Mouse (Mus musculus) forebrain, embryonic 11.5 days (tissue): ENCODE data around the gene Lyst. TPM values are rescaled to one million over a fixed set of nuclear protein-coding genes. Genes with fewer than 3 reads are reported as not detected.

Source experiments
- ATAC-seq: fragments of 200-750 bp; cut with Nextera tagmentation; replicated peaks from 2 replicates; pipeline ENCODE4 v1.8.0; 2017; ENCODE audit warnings: moderate TSS enrichment; ENCODE audit not compliant: low FRiP score
- DNase-seq: peaks from one replicate; pipeline ENCODE4 v3.0.0-alpha.2; 2017; ENCODE audit warnings: low spot score
- H3K27ac ChIP-seq: fragments of 300-500 bp; sonication (generic); 2 replicates; pipeline ENCODE4 v1.5.1; 2014; ENCODE audit warnings: low read depth, low read length
- H3K27me3 ChIP-seq: fragments of 300-500 bp; sonication (generic); 2 replicates; pipeline ENCODE4 v1.6.1; 2014; ENCODE audit warnings: mild to moderate bottlenecking, low read length, mixed read lengths; ENCODE audit not compliant: control insufficient read depth, insufficient read depth
- H3K36me3 ChIP-seq: fragments of 300-500 bp; sonication (generic); 2 replicates; pipeline ENCODE4 v1.6.1; 2014; ENCODE audit warnings: mild to moderate bottlenecking, low read length, moderate library complexity, mixed read lengths; ENCODE audit not compliant: control insufficient read depth, insufficient read depth
- H3K4me1 ChIP-seq: fragments of 300-500 bp; sonication (generic); replicated peaks from 2 replicates; pipeline ENCODE4 v1.6.1; 2014; ENCODE audit warnings: low read length, mixed read lengths; ENCODE audit not compliant: control insufficient read depth, insufficient read depth
- H3K4me2 ChIP-seq: fragments of 300-500 bp; sonication (generic); 2 replicates; pipeline ENCODE4 v1.6.1; 2014; ENCODE audit warnings: low read depth, mild to moderate bottlenecking, low read length, moderate library complexity, mixed read lengths; ENCODE audit not compliant: severe bottlenecking
- H3K4me3 ChIP-seq: fragments of 300-500 bp; sonication (generic); 2 replicates; pipeline ENCODE4 v1.5.1; 2014; ENCODE audit warnings: low read depth, low read length
- H3K9ac ChIP-seq: fragments of 300-500 bp; sonication (generic); 2 replicates; pipeline ENCODE4 v1.6.1; 2014; ENCODE audit warnings: low read length
- H3K9me3 ChIP-seq: fragments of 300-500 bp; sonication (generic); 2 replicates; pipeline ENCODE4 v1.6.1; 2016; ENCODE audit warnings: low read length, mixed read lengths; ENCODE audit not compliant: control insufficient read depth
- WGBS: fragments of 180-500 bp; shearing (Covaris S2); extraction: QIAGEN DNeasy Blood & Tissue Kit; methylation state at CpG from one replicate; pipeline ENCODE4 v1.1.7; 2014; 5-methylcytosine and 5-hydroxymethylcytosine counted together
- polyA plus RNA-seq: library from polyadenylated mRNA; unstranded; fragments of >200 nt; fragmentation: Nextera tagmentation; extraction: Ambion mirVana; gene quantifications from 2 replicates; pipeline ENCODE4 v1.2.1, GENCODE M21; 2014

Gene Lyst
- polyA plus RNA-seq, 1 experiment from 2014 or later, result 4.4 TPM

DNA sequence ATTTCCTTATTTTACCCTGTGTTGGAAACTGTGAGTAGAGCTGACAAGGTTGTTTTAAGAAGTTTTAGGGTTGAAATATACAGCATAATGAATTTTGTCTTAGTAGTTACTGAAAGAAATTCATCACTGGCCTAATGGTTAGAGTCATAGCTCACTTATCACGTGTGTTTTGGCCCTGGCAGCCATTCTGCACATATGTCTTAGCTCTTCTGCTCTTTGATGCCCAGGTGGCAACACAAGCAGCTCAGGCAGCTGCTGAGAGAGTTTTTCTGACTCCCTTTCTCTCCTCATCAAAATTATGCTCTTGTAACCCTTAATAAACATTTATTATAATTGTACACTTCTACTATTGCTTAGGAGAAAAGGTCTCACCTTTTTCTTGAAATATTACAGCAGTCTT is 18.1 kb downstream of the Lyst start:
- H3K27ac ChIP-seq, result no peak overlapping the region
- WGBS, result 74% methylated on average over 1 of the region's 1 CpGs
- ATAC-seq, result no peak

DNA sequence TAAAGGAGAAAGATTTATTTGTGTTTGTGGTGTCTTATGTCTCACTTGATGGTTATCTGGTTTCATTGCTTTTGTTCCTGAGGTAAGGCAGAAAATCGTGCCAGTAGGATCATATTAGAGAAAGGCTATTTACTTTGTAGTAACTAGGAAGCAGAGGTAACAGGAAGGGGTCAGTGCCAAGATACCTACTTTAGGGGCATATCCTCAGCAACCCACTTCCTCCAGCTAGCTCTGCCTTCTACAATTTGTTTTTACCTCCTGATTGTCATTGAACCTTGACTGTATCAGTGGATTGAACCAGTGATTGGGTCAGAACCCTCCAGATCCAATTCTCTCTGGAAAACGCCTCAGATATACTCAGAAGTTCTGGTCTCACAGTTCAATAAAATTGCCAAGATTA is 19.5 kb downstream of the Lyst start:
- no peak overlapping the region for H3K9ac ChIP-seq
- H3K4me3 ChIP-seq, result no peak overlapping the region
- H3K27ac ChIP-seq, result no peak overlapping the region
- no peak overlapping the region for H3K4me2 ChIP-seq
- H3K27me3 ChIP-seq, result no peaks in the 10 kb centered on the region
- no peaks in the 10 kb centered on the region for H3K4me1 ChIP-seq
- 88% methylated on average over 2 of the region's 2 CpGs for WGBS
- ATAC-seq, result no peak
- no peaks in the 10 kb centered on the region for H3K36me3 ChIP-seq
- DNase-seq, result no peak
- H3K9me3 ChIP-seq, result no peaks in the 10 kb centered on the region

More for the DNA sequence above, 18.1 kb downstream of the Lyst start:
- H3K4me3 ChIP-seq, result no peak overlapping the region
- H3K36me3 ChIP-seq, result no peaks in the 10 kb centered on the region
- H3K9ac ChIP-seq, result no peak overlapping the region
- no peaks in the 10 kb centered on the region for H3K27me3 ChIP-seq
- no peaks in the 10 kb centered on the region for H3K4me1 ChIP-seq
- H3K4me2 ChIP-seq, result no peak overlapping the region
- no peaks in the 10 kb centered on the region for H3K9me3 ChIP-seq
- no peak for DNase-seq

DNA sequence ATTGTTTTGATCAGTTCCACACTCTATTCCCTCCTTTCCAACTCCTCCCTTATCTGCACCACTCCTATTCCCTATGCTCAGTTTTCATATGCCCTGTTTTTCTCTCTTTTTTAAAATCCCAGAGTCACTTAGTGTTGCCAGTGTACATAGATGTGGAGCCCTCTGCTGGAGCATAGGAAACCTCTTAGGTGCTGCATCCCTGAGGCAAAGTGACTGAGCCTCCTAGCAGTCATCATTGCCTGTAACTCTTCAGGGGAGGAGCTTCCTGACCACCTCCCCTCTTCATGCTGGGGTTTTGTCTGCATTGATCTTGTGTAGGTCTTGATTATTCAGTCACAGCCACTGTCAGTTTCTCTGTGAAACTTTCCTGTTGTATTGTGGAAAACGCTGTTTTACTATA is 22.7 kb downstream of the Lyst start:
- H3K4me3 ChIP-seq, result no peak overlapping the region
- H3K4me1 ChIP-seq, result no peaks in the 10 kb centered on the region
- 76% methylated on average over 1 of the region's 1 CpGs for WGBS
- no peak overlapping the region for H3K27ac ChIP-seq
- H3K9me3 ChIP-seq, result no peaks in the 10 kb centered on the region
- no peak overlapping the region for H3K9ac ChIP-seq
- DNase-seq (no peak), ATAC-seq (0 out of 2 replicates have a peak, but pooled peaks have one; percentile 46)
- no peaks in the 10 kb centered on the region for H3K27me3 ChIP-seq
- H3K4me2 ChIP-seq, result no peak overlapping the region
- no peaks in the 10 kb centered on the region for H3K36me3 ChIP-seq

DNA sequence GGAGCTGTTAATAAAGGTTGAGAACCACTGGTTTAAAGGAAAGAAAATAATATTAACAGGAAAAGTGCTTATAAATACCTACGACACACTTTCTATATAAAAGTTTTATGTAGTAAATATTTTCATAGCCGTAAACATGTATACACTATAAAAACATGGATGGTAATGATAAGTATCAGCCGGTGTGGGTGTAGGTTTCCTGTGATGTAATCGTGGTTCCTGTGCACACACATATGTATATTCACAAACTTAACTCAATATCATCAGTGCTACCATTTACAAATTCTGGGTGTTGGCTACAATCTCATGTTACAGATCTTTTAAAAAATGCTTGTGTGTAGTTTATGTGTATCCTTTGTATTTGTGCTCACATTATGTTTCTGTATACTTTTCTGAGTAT is 24.0 kb downstream of the Lyst start:
- 94% methylated on average over 4 of the region's 4 CpGs for WGBS
- no peak for ATAC-seq
- DNase-seq, result no peak
- Histone ChIP-seq H3K27ac (no peak overlapping the region), H3K27me3 (no peaks in the 10 kb centered on the region), H3K9me3 (no peaks in the 10 kb centered on the region), H3K36me3 (no peaks in the 10 kb centered on the region; the same call in 1 of the 2 replicates), H3K4me2 (no peak overlapping the region), H3K4me1 (no peaks in the 10 kb centered on the region), H3K4me3 (no peak overlapping the region), H3K9ac (no peak overlapping the region)

DNA sequence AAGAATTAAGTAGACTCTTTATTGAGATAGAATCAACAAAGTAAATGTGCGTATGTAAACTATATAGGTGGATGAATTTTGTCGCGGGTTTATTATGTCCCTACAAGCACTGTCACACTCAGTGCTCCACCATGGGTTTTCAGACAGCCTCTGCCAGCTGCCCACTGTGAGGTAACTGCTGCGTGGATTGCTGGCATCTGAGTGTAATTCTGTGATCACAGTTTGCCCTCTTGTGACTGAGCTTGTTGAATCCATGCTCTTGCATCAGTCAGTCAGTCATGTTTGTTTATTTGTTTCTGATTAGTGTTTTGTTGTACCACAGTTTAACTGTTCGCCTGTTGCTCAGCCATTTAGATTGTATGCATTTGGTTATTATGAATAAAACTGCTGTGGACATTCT is 31.3 kb downstream of the Lyst start:
- ATAC-seq (no peak), DNase-seq (no peak)
- H3K4me1 ChIP-seq, result no peaks in the 10 kb centered on the region
- no peaks in the 10 kb centered on the region for H3K9me3 ChIP-seq
- no peak overlapping the region for H3K27ac ChIP-seq
- H3K9ac ChIP-seq, result no peak overlapping the region
- no peak overlapping the region for H3K4me2 ChIP-seq
- no peak overlapping the region for H3K4me3 ChIP-seq
- no peaks in the 10 kb centered on the region for H3K27me3 ChIP-seq
- H3K36me3 ChIP-seq, result no peaks in the 10 kb centered on the region; the same call in 1 of the 2 replicates
- 85% methylated on average over 5 of the region's 5 CpGs for WGBS

DNA sequence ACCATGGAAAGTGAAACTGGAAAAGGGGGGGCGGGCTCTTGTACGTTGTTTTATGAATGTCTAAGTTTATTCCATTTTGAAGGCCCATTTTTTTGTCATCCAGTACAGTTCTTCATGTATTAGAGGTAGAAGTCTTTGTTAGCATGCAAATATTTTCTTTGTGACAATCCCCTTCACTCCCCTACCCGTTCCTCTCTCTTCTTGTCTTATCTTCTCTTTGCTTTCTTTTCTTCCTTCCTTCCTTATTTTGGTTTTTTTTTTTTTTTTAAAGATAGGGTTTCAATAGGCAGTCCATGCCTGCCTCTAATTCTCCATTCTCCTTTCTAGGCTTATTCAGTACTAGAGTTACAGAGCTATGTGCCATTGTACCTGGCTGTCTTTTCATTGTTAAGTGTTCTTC is 32.4 kb downstream of the Lyst start:
- WGBS, result 87% methylated on average over 3 of the region's 3 CpGs
- H3K4me1 ChIP-seq, result no peaks in the 10 kb centered on the region
- H3K27ac ChIP-seq, result no peak overlapping the region
- no peak overlapping the region for H3K4me2 ChIP-seq
- H3K4me3 ChIP-seq, result no peak overlapping the region
- H3K36me3 ChIP-seq, result no peaks in the 10 kb centered on the region; the same call in 1 of the 2 replicates
- ATAC-seq (no peak), DNase-seq (no peak)
- no peaks in the 10 kb centered on the region for H3K27me3 ChIP-seq
- H3K9me3 ChIP-seq, result no peaks in the 10 kb centered on the region
- no peak overlapping the region for H3K9ac ChIP-seq

DNA sequence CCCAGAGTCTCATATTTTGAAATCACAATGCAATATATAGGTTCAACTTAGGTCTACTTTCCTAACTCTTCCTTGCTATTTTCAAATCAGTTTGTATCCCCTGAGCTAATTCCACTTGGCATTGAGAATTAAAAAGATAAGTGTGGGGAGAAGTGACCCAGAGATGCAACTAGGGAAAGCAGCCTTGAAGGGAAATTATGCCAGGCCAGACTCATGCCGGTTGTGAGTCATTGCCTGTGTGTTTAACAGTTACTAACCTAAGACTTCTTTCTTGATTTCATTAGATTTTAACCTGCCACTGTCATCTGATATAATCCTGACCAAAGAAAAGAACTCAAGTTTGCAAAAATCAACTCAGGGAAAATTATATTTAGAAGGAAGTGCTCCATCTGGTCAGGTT is 43.5 kb downstream of the Lyst start:
- no peak for DNase-seq
- no peak overlapping the region for H3K9ac ChIP-seq
- no peak overlapping the region for H3K27ac ChIP-seq
- WGBS, result 80% methylated on average over 1 of the region's 1 CpGs
- H3K4me2 ChIP-seq, result no peak overlapping the region
- no peaks in the 10 kb centered on the region for H3K27me3 ChIP-seq
- no peaks in the 10 kb centered on the region for H3K36me3 ChIP-seq
- H3K4me3 ChIP-seq, result no peak overlapping the region
- peaks cover 3% of the 10 kb centered on the region; the same call in 1 of the 2 replicates for H3K4me1 ChIP-seq
- ATAC-seq, result no peak
- H3K9me3 ChIP-seq, result no peaks in the 10 kb centered on the region

DNA sequence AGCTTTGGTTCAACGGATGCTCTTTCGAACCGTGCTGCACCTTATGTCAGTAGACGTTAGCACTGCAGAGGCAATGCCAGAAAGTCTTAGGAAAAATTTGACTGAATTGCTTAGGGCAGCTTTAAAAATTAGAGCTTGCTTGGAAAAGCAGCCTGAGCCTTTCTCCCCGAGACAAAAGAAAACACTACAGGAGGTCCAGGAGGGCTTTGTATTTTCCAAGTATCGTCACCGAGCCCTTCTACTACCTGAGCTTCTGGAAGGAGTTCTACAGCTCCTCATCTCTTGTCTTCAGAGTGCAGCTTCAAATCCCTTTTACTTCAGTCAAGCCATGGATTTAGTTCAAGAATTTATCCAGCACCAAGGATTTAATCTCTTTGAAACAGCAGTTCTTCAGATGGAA is 44.5 kb downstream of the Lyst start:
- Histone ChIP-seq H3K4me3 (no peak overlapping the region), H3K9me3 (no peaks in the 10 kb centered on the region), H3K4me1 (peaks cover 3% of the 10 kb centered on the region; the same call in 1 of the 2 replicates), H3K27ac (no peak overlapping the region), H3K4me2 (0 out of 2 replicates have a peak overlapping the region, but pooled peaks have one; percentile 29), H3K36me3 (no peaks in the 10 kb centered on the region), H3K27me3 (no peaks in the 10 kb centered on the region), H3K9ac (no peak overlapping the region; the same call in 1 of the 2 replicates)
- ATAC-seq (0 out of 2 replicates have a peak, but pooled peaks have one; percentile 6), DNase-seq (no peak)
- WGBS, result 25% methylated on average over 7 of the region's 7 CpGs

DNA sequence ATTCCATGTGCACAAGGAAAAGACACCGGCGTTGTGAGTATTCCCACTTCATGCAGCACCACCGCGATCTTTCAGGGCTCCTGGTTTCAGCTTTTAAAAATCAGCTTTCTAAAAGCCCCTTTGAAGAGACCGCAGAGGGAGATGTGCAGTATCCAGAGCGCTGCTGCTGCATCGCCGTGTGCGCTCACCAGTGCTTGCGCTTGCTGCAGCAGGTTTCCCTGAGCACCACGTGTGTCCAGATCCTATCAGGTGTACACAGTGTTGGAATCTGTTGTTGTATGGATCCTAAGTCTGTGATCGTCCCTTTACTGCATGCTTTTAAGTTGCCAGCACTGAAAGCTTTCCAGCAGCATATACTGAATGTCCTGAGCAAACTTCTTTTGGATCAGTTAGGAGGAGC is 45.0 kb downstream of the Lyst start:
- Histone ChIP-seq H3K4me2 (peak overlapping the region; percentile 29; the same call in 1 of the 2 replicates), H3K9me3 (no peaks in the 10 kb centered on the region), H3K4me3 (no peak overlapping the region), H3K27ac (no peak overlapping the region), H3K4me1 (peaks cover 3% of the 10 kb centered on the region; the same call in 1 of the 2 replicates), H3K9ac (no peak overlapping the region; the same call in 1 of the 2 replicates), H3K27me3 (no peaks in the 10 kb centered on the region), H3K36me3 (no peaks in the 10 kb centered on the region)
- WGBS, result 42% methylated on average over 12 of the region's 12 CpGs
- peak; percentile 55 for ATAC-seq
- DNase-seq, result no peak
